Mouse (Mus musculus) CD4-positive, CD25-positive, alpha-beta regulatory T cell, adult 2 months (primary cell): ENCODE data around the gene H2-Ab1.
A peak's percentile ranks its signal among the peaks of the same experiment; 100 is the strongest.
"Not testable (repeated sequence)": the region's sequence is repeated elsewhere in the genome, so short reads cannot be mapped to it uniquely, and the experiment has no call there.

Source experiments
- DNase-seq: peaks from one replicate; pipeline ENCODE4 v3.0.0-alpha.2; 2012; ENCODE audit warnings: low read depth, low spot score

Gene H2-Ab1

DNA sequence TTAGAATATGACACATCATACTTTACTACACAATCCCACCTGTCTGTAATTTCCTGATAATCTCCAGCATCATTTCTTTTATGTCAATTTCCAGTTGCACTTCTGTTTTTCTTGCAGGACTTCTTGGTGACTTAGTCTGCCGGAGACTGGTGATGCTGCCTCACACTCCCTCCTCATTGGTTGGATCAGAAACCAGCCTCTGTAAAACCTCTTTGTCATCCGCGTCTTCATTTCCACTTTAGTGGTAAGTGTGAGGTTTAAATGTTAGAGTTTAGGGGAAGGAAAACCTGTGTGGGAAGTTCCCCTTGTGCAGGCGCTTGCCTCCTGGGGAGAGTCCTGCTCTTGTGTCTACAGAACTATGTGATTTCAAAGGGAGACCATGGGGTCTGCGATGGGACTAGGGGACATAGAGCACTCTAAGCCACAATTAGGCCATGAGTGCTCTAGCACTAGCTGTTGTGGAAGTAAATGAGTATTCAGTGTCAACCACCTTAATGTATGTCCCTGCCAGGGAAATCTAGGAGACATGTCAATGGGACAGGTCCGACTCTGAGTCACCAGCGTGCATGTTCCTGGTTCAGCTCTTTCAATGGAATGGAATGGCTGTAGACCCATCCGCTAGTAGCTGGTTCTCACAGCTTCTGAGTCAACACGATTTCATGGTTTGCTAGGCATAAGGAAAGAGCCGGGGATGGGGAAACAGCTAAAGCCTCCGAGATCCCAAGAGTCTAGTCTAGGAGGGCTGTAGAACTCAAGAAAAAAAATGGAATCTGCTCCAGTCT, at the start of gene H2-Ab1:
Gene H2-Ab1, plus strand, starts transcription at position 96 of the 782 bp plus-strand sequence.
- peak; percentile 92 for DNase-seq

- DNase-seq = no peak
Measured at GRCm38 (mm10) chr17:34207866-34208265, 49.6 kb upstream of the H2-Ab1 start.

- DNase-seq = no peak
Measured at GRCm38 (mm10) chr17:34208421-34208820, 49.1 kb upstream of the H2-Ab1 start.

DNA sequence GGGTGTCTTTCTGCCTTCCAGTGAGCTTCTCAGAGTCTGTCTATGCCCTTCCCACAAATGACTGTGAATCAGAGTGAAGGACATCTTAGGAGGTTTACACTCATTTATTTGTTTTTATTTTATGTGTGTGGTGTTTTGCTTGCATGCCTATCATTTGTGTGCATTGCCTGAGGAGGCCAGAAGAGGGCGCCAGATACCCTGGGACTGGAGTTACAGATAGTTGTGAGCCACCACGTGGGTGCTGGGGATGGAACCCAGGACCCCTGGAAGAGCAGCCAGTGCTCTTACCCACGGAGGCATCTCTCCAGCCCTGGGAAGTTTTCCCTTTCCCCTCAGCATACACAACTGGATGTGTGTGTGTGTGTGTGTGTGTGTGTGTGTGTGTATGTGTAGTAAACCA, 47.8 kb upstream of the H2-Ab1 start:
- peak; percentile 67 for DNase-seq

GRCm38 (mm10) chr17:34210599-34210998, 46.9 kb upstream of the H2-Ab1 start:
- DNase-seq = peak; percentile 53

DNA sequence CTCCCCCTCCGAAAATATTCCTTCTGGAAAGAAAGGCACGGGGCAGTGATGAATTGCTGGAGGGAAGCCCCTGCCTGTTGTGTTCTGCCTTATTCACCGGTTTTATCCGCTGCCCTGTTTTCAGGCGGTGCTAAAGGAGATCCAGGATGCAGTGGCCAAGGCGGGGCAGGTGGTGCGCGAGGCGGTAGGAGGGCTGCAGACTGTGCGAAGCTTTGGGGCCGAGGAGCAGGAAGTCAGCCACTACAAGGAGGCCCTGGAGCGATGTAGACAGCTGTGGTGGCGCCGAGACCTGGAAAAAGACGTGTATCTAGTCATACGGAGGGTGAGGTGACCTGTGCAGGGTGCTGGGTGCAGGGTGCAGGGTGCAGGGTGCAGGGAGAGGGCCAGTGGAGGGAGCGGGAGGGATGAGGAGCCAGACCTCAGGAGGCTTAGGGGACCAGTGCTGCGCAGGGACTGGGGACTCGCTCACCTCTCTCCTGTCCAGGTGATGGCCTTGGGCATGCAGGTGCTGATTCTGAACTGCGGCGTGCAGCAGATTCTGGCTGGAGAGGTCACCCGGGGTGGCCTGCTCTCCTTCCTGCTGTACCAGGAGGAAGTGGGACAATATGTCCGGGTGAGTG, 45.6 kb upstream of the H2-Ab1 start:
- DNase-seq = peak; percentile 69

DNA sequence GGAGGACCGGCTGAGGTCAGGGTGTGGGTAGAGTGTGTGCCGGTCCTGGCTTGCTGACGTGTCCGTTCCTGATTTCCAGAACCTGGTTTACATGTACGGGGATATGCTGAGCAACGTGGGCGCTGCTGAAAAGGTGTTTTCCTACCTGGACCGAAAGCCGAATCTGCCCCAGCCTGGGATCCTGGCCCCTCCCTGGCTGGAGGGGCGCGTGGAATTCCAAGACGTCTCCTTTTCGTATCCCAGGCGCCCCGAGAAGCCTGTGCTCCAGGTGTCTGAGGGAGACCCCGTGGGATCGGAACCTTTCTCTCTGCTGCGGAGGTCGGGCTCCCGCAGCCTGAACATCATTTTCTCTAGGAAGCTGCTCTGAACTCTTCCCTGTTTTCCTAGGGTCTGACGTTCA, 43.6 kb upstream of the H2-Ab1 start:
- no peak for DNase-seq

GRCm38 (mm10) chr17:34215176-34215575, 42.3 kb upstream of the H2-Ab1 start:
- DNase-seq = no peak

GRCm38 (mm10) chr17:34217216-34217928, 40.1 kb upstream of the H2-Ab1 start:
- DNase-seq = no peak

DNA sequence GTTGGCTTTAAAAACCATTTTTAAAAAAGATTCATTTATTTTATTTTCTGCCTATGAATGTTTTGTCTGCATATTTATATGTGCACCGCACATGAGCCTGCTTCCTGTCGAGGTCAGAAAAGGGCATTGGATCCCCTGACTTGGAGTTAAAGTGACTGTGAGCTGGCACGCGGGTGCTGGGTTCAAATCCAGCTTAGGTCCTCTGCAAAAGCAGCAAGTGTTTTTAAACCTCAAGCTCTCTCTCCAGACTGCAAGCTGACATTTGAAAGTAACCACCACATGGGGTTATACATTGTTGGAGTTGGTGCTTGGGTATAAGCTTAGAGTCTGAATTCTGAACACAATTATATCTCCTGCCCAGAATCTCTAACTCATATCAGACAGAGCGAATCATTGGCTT, 39.5 kb upstream of the H2-Ab1 start:
- no peak for DNase-seq

- peak; percentile 68 for DNase-seq
Measured at GRCm38 (mm10) chr17:34218675-34219074, 38.8 kb upstream of the H2-Ab1 start.

DNA sequence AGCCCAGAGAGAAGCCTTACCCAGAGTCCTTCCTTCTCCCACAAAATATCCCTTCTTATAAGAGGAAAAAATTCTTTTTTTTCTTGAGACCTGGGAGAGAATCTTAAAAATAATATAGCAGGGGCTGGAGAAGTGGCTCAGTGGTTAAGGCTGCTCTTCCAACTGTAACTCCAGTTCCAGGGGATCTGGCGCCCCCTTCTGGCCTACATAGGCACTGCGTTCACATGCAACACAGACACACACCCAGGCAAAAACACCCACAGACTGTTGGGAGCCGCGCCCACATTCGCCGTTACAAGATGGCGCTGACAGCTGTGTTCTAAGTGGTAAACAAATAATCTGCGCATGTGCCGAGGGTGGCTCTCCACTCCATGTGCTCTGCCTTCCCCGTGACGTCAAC, 38.4 kb upstream of the H2-Ab1 start:
- DNase-seq = peak; percentile 90

DNA sequence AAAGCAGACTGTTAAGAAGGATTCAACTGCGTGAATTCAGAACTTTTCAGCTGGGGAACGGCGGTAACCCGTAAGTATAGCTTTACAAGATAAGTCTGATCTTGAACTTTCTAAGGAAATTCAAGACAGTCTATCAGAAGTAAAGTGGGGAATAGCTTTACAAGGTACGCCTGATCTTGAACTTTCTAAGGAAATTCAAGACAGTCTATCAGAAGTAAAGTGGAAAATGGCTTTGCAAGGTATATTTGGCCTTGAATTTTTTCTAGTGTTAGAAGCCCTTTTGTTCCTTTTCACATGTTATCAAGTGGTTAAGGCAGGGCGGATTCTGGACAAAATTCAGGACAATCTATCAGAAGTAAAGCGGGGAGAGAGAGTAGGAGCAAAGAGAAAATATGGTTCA, 37.7 kb upstream of the H2-Ab1 start:
- DNase-seq = not testable (repeated sequence)

DNA sequence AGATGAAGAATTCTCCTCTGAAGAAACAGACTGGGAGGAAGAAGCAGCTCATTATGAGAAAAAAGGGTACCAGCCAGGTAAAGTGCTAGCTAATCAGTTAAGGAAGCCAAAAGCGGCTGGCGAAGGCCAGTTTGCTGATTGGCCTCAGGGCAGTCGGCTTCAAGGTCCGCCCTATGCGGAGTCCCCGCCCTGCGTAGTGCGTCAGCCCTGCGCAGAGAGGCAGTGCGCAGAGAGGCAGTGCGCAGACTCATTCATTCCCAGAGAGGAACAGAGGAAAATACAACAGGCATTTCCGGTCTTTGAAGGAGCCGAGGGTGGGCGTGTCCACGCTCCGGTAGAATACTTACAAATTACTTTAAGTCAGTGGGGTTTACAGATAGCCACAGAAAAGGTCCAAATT, 37.1 kb upstream of the H2-Ab1 start:
- not testable (repeated sequence) for DNase-seq

DNA sequence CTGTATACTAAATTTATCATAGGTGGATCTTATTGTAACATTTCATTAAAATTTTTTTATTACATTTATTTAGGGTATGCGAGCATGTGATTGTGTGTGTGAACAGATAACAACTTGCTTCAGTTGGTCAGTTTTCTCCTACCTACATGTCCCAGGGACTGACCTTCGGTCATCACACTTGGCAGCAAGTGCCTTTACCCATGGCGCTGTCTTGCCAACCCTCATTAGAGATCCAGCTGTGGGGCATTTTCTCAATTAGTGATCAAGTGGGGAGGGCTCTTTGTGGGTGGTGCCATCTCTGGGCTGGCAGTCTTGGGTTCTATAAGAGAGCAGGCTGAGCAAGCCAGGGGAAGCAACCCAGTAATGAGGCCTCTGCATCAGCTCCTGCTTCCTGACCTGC, 32.7 kb upstream of the H2-Ab1 start:
- no peak for DNase-seq

- no peak for DNase-seq
Measured at GRCm38 (mm10) chr17:34225426-34225825, 32.1 kb upstream of the H2-Ab1 start.

DNA sequence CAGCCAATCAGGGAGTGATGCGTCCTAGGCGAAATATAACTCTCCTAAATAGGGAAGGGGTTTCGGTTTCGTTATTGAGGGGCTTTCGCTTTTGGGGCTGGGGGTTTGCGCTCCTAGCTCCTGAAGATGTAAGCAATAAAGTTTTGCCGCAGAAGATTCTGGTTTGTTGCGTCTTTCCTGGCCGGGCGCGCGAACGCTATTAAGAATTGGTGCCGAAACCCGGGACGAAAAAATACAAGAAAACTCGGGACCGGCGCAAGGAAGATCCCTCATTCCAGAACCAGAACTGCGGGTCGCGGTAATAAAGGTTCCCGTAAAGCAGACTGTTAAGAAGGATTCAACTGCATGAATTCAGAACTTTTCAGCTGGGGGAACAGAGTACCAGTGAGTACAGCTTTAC, 31.6 kb upstream of the H2-Ab1 start:
- DNase-seq = not testable (repeated sequence)

DNA sequence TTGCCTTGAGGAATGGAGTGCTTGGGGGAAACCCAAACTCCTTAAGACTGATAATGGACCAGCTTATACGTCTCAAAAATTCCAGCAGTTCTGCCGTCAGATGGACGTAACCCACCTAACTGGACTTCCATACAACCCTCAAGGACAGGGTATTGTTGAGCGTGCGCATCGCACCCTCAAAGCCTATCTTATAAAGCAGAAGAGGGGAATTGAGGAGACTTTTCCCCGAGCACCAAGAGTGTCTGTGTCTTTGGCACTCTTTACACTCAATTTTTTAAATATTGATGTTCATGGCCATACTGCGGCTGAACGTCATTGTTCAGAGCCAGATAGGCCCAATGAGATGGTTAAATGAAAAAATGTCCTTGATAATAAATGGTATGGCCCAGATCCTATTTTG, 26.5 kb upstream of the H2-Ab1 start:
- not testable (repeated sequence) for DNase-seq

DNA sequence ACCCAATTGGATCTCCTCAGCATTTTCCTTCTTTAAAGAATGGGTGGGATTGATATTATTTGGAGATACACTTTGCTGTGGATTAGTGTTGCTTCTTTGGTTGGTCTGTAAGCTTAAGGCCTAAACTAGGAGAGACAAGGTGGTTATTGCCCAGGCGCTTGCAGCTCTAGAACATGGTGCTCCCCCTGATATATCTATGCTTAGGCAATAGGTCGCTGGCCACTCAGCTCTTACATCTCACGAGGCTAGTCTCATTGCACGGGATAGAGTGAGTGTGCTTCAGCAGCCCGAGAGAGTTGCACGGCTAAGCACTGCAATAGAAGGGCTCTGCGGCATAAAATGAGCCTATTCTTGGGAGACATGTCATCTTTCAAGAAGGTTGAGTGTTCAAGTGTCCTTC, 25.5 kb upstream of the H2-Ab1 start:
- DNase-seq = not testable (repeated sequence)

GRCm38 (mm10) chr17:34234926-34235325, 22.6 kb upstream of the H2-Ab1 start:
- peak; percentile 97 for DNase-seq

DNA sequence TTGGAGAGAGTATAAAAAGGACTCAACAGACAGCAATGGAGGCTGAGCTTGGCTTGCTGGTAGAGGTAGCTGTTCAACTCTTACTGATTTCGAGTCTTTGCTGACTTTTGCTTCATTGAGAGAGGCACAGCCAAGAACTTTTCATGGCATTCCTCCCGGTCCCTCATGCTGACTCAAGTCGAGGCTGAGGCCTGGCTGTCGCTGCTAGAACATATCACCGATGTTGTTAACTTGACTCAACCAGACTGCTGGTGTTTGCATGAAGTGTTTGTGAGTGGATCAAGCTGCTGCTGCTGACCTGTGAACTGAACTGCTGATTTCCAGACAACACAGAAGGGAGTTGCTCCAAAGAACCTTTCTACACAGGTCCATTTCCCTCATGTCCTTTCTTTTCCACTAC, 20.8 kb upstream of the H2-Ab1 start:
- no peak for DNase-seq

DNA sequence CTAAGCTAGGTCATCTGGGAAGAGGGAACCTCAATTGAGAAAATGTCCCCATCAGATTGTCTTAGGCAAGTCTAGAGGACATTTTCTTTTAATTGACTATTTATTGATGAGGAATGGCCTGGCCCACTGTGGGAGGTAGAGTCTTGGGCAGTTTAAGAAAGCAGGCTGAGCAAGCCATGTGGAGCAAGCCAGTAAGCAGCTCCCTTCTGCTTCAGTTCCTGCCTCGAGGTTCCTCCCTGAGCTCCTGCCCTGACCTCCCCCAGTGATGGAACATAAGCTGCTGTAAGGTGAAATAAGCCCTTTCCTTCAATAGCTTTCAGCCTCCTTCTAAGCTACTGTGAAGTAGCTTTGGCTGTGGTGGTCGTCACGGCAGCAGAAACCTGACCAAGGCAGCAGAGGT, 19.7 kb upstream of the H2-Ab1 start:
- DNase-seq = no peak

DNA sequence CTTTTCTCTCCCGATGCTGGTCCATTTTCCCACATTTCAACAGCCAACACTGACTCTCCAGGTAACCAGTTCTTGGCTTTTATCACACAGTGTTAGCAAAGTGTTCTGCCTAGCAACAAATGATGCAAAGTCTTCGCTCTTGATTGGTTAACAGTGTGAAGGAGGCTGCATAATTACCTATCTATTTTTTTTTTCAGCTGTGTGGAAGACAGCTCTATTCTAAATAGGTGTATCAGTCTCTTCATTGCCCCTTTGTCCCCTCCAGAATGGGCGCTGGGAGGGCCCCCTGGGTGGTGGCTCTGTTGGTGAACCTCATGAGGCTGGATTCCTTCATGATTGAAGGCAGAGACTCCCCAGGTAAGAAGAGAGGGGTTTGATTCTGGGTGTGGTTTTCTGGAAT, 18.8 kb upstream of the H2-Ab1 start, which contains the start of gene H2-Ob:
Gene H2-Ob, plus strand, starts transcription at position 198 of the 400 bp plus-strand sequence.
- DNase-seq = peak; percentile 93
